Mouse (Mus musculus) testis, adult 2 months (tissue): ENCODE data around the gene Supt4a.

Experiments
- CTCF ChIP-seq: fragments of 200-500 bp; IDR thresholded peaks from 2 replicates; pipeline ENCODE4 v1.5.1; 2012; ENCODE audit warnings: low read depth, mild to moderate bottlenecking, inconsistent platforms, low read length, moderate library complexity; ENCODE audit not compliant: control insufficient read depth, insufficient read depth, insufficient replicate concordance
- POLR2A ChIP-seq: fragments of 200-500 bp; IDR thresholded peaks from 2 replicates; pipeline ENCODE4 v1.6.1; 2012; ENCODE audit warnings: low read depth, mild to moderate bottlenecking, inconsistent platforms, low read length, moderate library complexity; ENCODE audit not compliant: control insufficient read depth

GRCm38 (mm10) chr11:87697131-87697682 lies 40.1 kb upstream of the Supt4a start:
- TF ChIP-seq POLR2A (no peak), CTCF (no peak)
